Mouse (Mus musculus) ES-Bruce4 (cell line): ENCODE results near the gene Hspb2.

Experiments
- CTCF ChIP-seq: IDR thresholded peaks from one replicate; pipeline ENCODE4 v1.8.1; 2011; ENCODE audit warnings: low read depth, low read length
- EP300 ChIP-seq: IDR thresholded peaks from 2 replicates; pipeline ENCODE4 v1.6.1; 2011; ENCODE audit warnings: low read depth, low read length; ENCODE audit not compliant: insufficient read depth
- POLR2A ChIP-seq: IDR thresholded peaks from one replicate; pipeline ENCODE4 v1.8.1; 2011; ENCODE audit warnings: low read length; ENCODE audit not compliant: insufficient read depth

- TF ChIP-seq CTCF: no peak
- TF ChIP-seq EP300: no peak
- TF ChIP-seq POLR2A: no peak
Measured at GRCm38 (mm10) chr9:50738914-50739870, 13.0 kb downstream of the Hspb2 start, which contains the start of gene Dixdc1.
